Mouse (Mus musculus) Patski (cell line): ENCODE results near the gene Hectd1. TPM values are rescaled to one million over a fixed set of nuclear protein-coding genes. Genes with fewer than 3 reads are reported as not detected.

Experiments
- ATAC-seq: fragments of 100-300 bp; one replicate; pipeline ENCODE4 v1.8.0; 2021
- CTCF ChIA-PET: fragments of 350-600 bp; sonication (Branson Sonifier 250); formaldehyde crosslinking; loops from one replicate; lab custom pipeline; 2022; ENCODE audit warnings: inconsistent platforms; lab: Charles Lee
- POLR2A ChIA-PET: fragments of 350-600 bp; sonication (Branson Sonifier 250); formaldehyde crosslinking; loops from one replicate; lab custom pipeline; 2022; ENCODE audit warnings: antibody characterized with exemption, inconsistent platforms; lab: Charles Lee
- DNase-seq: peaks from one replicate; pipeline ENCODE4 v3.0.0-alpha.2; 2011; ENCODE audit warnings: low read depth, low spot score
- H3K27me3 ChIP-seq: fragments of 371-371 bp; one replicate; pipeline ENCODE4 v1.5.1; 2021
- CTCF ChIP-seq: fragments of 100-300 bp; IDR thresholded peaks from one replicate; pipeline ENCODE4 v1.5.1; 2021
- in situ Hi-C: fragments of 300-500 bp; cut with MboI; formaldehyde crosslinking; loops from 3 replicates; pipeline ENCODE4 v1.11.1; 2018; ENCODE audit warnings: low pct_unique_long_range_greater_than_20kb, mixed read lengths
- polyA plus RNA-seq: library from polyadenylated mRNA; unstranded; gene quantifications from one replicate; pipeline ENCODE4 v1.2.3, GENCODE M21; 2021

Hectd1 gene
- polyA plus RNA-seq, 1 experiment from 2014 or later, result 57.6 TPM

DNA sequence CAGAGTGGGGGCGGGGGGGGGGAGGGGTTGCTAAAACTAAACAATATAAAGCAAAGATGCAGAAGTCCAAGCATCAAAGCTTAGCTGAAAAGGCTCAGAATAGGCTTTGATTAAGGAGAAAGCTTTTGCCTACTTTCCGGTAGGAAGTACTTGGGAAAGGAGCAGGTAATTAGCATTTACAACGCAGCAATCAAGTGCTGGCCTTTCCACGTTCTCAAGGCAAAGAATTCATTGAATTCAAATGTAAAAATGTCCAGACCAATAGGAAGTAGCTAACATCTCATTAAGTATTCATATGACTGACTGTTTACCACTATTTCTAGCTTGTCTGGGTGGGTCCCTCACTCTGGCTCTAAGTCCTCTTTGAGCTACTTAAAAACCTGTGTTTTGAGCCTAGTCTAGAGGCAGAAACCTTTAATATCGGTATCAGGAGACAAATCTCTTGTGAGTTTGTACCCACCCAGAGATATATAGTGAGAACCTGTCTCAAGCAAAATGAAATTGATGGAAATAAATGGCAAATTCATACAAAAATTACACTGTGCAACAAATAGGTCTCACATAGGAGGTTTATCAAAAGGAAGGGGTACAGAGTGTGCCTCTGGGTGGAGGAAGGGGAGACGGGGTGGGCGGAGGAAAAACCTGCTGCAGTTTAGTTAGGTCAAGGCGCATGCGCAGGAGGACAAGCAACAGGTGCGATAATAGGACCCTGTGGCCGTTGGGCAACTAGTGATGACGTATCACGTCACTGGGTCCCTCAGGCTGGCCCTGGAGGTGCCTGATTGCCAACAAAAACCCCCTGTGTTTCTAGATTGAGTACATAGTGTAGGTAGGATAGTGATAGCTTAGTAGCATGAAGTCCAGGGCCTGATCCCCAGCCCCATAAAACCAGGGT, 29.0 kb upstream of the Hectd1 start:
- no peak for ATAC-seq
- CTCF ChIA-PET, result interaction anchor here (1.1 kb wide), 1 partner anchor 9 kb away, joined by 3 read pairs; no protein-coding TSS in a partner anchor
- no peaks in the 10 kb centered on the region for H3K27me3 ChIP-seq
- DNase-seq, result no peak
- in situ Hi-C loops, result no loop called here
- TF ChIP-seq CTCF, result no peak
- POLR2A ChIA-PET, result no interaction called here

DNA sequence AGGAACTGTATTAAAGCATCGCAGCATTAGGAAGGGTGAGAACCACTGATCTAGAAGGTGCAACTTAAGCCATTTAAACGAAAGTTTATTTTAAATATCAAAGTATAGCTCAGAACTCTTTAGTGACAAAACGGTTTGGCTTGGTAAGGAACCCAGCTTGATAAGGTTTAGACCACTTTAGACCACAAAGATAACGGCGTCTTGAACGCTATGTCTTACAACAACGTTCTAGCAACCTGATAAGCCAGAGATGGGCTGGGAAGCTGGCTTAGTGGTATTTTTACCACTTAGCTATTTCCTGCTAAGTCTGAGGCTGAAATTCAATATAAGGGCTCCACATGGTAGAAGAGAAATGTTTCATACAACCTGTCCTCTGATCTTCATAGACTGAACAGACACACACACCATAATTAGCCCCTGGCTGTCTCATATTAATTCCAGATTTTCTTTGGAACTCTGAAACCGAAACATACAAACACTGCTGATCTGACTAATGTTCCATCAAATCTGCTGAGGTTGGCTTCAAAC, 27.5 kb upstream of the Hectd1 start:
- CTCF ChIA-PET, result interaction anchor here (0.7 kb wide), 1 partner anchor 12 kb away, joined by 4 read pairs; no protein-coding TSS in a partner anchor
- no peak for ATAC-seq
- no peak for TF ChIP-seq CTCF
- POLR2A ChIA-PET, result interaction anchor here (0.6 kb wide), 1 partner anchor 85 kb away, joined by 3 read pairs; no protein-coding TSS in a partner anchor
- in situ Hi-C loops, result no loop called here
- no peak for DNase-seq
- H3K27me3 ChIP-seq, result no peaks in the 10 kb centered on the region

DNA sequence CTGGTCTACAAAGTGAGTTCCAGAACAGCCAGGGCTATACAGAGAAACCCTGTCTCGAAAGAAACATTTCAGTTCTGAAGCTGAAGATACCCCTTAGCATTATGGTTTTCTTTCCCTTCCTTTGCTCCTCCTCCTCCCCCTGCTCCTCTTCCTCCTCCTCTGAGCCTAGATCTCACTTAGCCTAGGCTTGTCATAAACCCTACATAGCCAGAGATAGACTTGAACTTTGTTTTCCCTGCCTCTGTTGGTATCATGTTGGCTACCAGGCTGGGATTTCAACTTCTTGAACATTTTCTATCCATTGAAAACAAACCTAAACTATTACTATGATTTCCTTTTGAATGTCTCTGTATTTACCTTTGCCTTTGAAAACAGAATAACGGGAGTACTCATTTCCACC, 26.5 kb upstream of the Hectd1 start:
- TF ChIP-seq CTCF, result no peak
- ATAC-seq, result no peak
- no peak for DNase-seq
- CTCF ChIA-PET, result no interaction called here
- in situ Hi-C loops, result no loop called here
- no peaks in the 10 kb centered on the region for H3K27me3 ChIP-seq
- POLR2A ChIA-PET, result no interaction called here

DNA sequence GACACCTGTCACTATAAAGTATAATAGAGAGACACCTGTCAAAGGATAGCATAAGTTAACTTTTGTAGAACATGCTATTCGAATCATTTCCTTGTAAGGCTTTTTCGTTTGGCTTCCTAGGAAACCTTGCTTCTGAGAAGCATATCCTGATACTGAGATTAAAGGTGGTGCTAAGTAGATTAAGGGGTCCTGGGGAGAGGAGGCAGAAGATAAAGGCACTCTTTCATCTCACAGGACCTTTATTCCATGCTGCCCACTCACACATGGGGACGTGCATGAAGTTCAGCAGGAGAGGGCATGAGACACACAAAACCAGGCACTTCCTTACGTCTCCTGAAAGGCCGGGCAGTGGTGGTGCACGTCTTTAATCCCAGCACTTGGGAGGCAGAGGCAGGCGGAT, 26.1 kb upstream of the Hectd1 start:
- POLR2A ChIA-PET, result no interaction called here
- CTCF ChIA-PET, result no interaction called here
- H3K27me3 ChIP-seq, result no peaks in the 10 kb centered on the region
- DNase-seq, result no peak
- ATAC-seq, result no peak
- in situ Hi-C loops, result no loop called here
- TF ChIP-seq CTCF, result no peak

DNA sequence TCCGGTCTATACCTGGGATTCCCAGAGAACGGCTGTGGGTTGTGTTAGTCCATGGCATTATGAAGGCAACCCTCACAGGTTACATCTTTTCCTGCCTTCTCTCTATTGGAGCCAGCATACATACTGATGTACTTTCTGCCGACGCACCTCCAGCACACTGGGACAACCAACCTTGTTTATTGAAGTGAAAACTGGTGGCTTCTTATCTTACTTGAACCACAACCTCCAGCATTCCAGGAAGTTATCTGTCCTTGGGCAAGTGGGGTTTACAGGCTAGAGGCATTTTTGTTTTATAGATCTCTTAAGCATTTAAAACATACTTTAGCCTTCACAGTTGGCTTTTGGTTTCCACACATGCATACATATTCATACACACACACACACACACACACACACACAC, 22.3 kb upstream of the Hectd1 start:
- no peak for TF ChIP-seq CTCF
- ATAC-seq, result no peak
- CTCF ChIA-PET, result interaction anchor here (0.8 kb wide), 1 partner anchor 13 kb away, joined by 4 read pairs; no protein-coding TSS in a partner anchor
- in situ Hi-C loops, result no loop called here
- POLR2A ChIA-PET, result no interaction called here
- DNase-seq, result no peak
- H3K27me3 ChIP-seq, result no peaks in the 10 kb centered on the region

DNA sequence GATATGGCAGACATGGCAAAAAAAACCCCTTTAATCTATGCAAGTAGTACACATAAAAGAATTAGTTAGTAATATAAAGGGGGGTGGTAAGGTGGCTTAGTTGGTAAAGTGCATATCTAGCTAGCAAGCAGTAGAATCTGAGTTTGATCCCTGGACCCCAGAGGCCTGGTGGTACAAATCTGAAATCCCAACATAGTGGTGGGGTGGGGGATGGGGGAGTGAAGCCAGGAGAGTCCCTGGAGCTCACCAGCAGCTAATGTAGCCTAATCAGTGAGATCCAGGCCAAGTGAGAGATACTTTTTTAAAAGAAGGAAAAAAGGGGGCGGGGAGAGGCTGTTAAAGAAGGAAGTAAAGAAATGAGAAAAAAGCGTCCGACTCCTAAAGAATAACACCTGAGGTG, 21.8 kb upstream of the Hectd1 start:
- POLR2A ChIA-PET, result no interaction called here
- H3K27me3 ChIP-seq, result no peaks in the 10 kb centered on the region
- no peak for TF ChIP-seq CTCF
- in situ Hi-C loops, result no loop called here
- DNase-seq (no peak), ATAC-seq (no peak)
- CTCF ChIA-PET, result no interaction called here

DNA sequence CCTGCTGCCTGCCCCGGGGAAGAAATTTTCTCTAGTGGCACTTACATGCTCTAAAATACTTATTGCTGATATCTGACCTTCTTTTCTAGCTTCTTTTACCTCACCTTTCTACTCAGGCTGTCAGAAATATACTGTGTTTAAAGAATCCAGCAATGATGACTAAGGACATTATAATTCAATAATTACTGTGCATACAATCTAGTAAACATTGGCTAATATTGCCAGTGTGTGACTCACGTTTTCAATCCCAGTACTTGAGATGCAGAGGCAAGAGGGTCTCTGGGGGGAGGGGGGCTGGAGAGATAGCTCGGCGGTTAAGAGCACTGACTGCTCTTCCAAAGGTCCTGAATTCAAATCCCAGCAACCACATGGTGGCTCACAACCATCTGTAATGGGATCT, 21.0 kb upstream of the Hectd1 start:
- ATAC-seq, result no peak
- H3K27me3 ChIP-seq, result no peaks in the 10 kb centered on the region
- TF ChIP-seq CTCF, result no peak
- POLR2A ChIA-PET, result no interaction called here
- CTCF ChIA-PET, result interaction anchor here (0.9 to 1.3 kb wide), 3 partner anchors 8 to 14 kb away, joined by 3 read pairs; no protein-coding TSS in a partner anchor
- in situ Hi-C loops, result no loop called here
- DNase-seq, result no peak

DNA sequence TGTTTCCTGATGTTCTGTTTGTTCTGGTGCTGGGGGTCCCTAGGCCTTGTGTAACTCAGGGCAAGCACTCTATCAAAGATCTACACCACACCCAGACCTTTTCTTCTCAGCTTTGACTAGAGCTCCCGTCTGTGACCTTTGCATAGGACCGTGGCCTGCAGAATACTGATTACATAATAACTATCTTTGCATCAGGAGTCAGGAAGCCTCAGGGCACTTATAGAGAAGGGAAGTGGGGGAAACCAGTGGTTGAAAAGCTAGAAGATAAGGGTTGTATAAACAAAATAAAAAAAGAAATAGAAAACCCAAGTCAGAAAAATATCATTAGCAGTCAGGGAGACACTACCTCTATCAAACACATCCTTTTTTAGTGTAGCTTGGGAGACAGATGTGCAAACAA, 20.6 kb upstream of the Hectd1 start:
- no peak for TF ChIP-seq CTCF
- in situ Hi-C loops, result no loop called here
- no peak for DNase-seq
- ATAC-seq, result no peak
- POLR2A ChIA-PET, result no interaction called here
- CTCF ChIA-PET, result interaction anchor here (0.9 to 1.3 kb wide), 3 partner anchors 9 to 15 kb away, joined by 3 read pairs; no protein-coding TSS in a partner anchor
- no peaks in the 10 kb centered on the region for H3K27me3 ChIP-seq

DNA sequence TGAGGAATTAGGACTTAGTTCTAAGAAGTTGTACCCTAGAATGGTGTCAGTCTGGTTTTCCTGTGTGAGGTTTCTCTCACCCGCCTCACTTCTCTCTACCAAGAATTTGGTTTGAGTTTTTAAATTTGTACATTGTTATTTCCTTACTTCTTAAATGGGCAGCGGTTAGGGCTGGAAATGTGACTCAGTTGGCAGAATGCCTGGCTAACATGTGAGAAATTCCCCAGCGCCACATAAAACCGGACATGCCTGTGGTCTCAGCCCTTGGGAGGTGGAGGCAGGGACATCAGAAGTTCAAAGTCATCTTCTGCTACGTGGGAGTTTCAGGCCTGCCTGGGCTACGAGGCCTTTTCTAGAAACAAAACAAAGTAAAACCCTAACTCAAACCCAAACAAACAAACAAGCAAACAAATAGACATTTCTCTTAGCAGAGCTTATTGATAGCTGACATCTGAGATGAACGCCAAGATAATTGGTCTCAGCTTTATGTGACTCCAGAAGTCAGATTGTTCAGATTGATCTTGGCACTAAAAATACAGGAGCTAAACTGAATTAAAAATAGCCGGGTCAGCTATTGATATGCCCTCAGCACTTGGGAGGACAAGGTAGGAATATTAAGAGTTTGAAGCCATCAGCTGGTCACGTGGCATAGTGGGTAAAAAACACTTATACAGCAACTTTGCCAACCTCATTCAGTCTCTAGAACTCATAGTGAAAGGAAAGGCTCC, 18.8 kb upstream of the Hectd1 start:
- in situ Hi-C loops, result no loop called here
- CTCF ChIA-PET, result no interaction called here
- POLR2A ChIA-PET, result no interaction called here
- no peak for DNase-seq
- ATAC-seq, result no peak
- no peaks in the 10 kb centered on the region for H3K27me3 ChIP-seq
- no peak for TF ChIP-seq CTCF

DNA sequence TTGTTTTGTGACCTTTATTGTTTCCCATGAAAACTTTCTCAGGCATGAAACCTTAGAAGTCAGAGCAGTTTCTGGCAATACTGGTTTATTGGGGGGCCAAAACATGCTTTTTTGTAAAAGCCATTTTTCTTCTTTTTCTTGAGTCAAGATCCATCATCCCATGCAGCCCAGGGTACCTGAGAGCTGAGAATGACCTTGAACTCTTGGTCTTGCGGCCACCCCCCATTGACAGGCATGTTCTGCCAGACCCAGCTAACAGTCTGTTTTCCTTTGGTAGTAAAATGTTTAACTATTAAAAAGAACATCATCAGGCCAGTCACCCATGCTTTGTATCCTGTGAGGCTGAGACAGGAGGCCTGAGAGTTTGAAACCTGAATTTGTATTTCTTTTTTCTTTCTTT, 15.9 kb upstream of the Hectd1 start:
- CTCF ChIA-PET, result no interaction called here
- POLR2A ChIA-PET, result interaction anchor here (0.6 to 1.4 kb wide), 2 partner anchors 17 to 20 kb away, joined by 3 to 5 read pairs; no protein-coding TSS in a partner anchor
- peak; percentile 6 for ATAC-seq
- no peaks in the 10 kb centered on the region for H3K27me3 ChIP-seq
- DNase-seq, result no peak
- no peak for TF ChIP-seq CTCF
- in situ Hi-C loops, result no loop called here
